Mouse (Mus musculus): Measurements from ENCODE around the gene Lsm8.
"Not testable (repeated sequence)": the region's sequence is repeated elsewhere in the genome, so short reads cannot be mapped to it uniquely, and the experiment has no call there.

- TF ChIP-seq CTCF, EP300 (IDR thresholded peaks at IDR 0.05): not testable (repeated sequence)
Measured at GRCm38 (mm10) chr6:18845571-18845970, 2.8 kb upstream of the Lsm8 start.

Data from lung, postnatal 0 days (tissue).